Mouse (Mus musculus): ENCODE results near the gene Ddx19a.
"Not testable (repeated sequence)": the region's sequence is repeated elsewhere in the genome, so short reads cannot be mapped to it uniquely, and the experiment has no call there.

The Ddx19a gene

GRCm38 (mm10) chr8:110997547-110998531 is at the start of gene Ddx19a:
Gene Ddx19a, minus strand, starts transcription at chr8:110997800.
- peak; percentile 93 for DNase-seq (ENCODE audit: low spot score)

- DNase-seq (ENCODE audit: low spot score) = no peak
Observed at GRCm38 (mm10) chr8:111044003-111044734, 46.6 kb upstream of the Ddx19a start.

GRCm38 (mm10) chr8:111042546-111042945 is 44.9 kb upstream of the Ddx19a start:
- DNase-seq (ENCODE audit: low spot score) = no peak

- no peak for DNase-seq (ENCODE audit: low spot score)
Observed at GRCm38 (mm10) chr8:111036591-111036990, 39.0 kb upstream of the Ddx19a start.

GRCm38 (mm10) chr8:111034276-111034675 is 36.7 kb upstream of the Ddx19a start:
- peak; percentile 53 for DNase-seq (ENCODE audit: low spot score)

- peak; percentile 100 for DNase-seq (ENCODE audit: low spot score)
Observed at GRCm38 (mm10) chr8:111033482-111034215, 36.0 kb upstream of the Ddx19a start.

- DNase-seq (ENCODE audit: low spot score) = no peak
Observed at GRCm38 (mm10) chr8:111032916-111033315, 35.3 kb upstream of the Ddx19a start, which contains the start of gene Aars. Gene Aars, plus strand, starts transcription at chr8:111033144.

- DNase-seq (ENCODE audit: low spot score) = no peak
Observed at GRCm38 (mm10) chr8:111031572-111031971, 34.0 kb upstream of the Ddx19a start, which contains the start of gene Ddx19b. Gene Ddx19b, minus strand, starts transcription at chr8:111031751.

GRCm38 (mm10) chr8:111030045-111030444 is 32.4 kb upstream of the Ddx19a start:
- no peak for DNase-seq (ENCODE audit: low spot score)

GRCm38 (mm10) chr8:111029589-111029988 is 32.0 kb upstream of the Ddx19a start:
- no peak for DNase-seq (ENCODE audit: low spot score)

- peak; percentile 95 for DNase-seq (ENCODE audit: low spot score)
Observed at GRCm38 (mm10) chr8:111027391-111027937, 29.9 kb upstream of the Ddx19a start.

GRCm38 (mm10) chr8:111026609-111027008 is 29.0 kb upstream of the Ddx19a start:
- DNase-seq (ENCODE audit: low spot score) = not testable (repeated sequence)

GRCm38 (mm10) chr8:111010230-111010991 is 12.8 kb upstream of the Ddx19a start:
- not testable (repeated sequence) for DNase-seq (ENCODE audit: low spot score)

GRCm38 (mm10) chr8:110996641-110997430 is 764 bp downstream of the Ddx19a start:
- no peak for DNase-seq (ENCODE audit: low spot score)

GRCm38 (mm10) chr8:110990017-110990416 is 7.6 kb downstream of the Ddx19a start:
- DNase-seq (ENCODE audit: low spot score) = no peak

GRCm38 (mm10) chr8:110987805-110988744 is 9.5 kb downstream of the Ddx19a start:
- DNase-seq (ENCODE audit: low spot score) = no peak

- no peak for DNase-seq (ENCODE audit: low spot score)
Observed at GRCm38 (mm10) chr8:110981304-110981703, 16.3 kb downstream of the Ddx19a start.

- DNase-seq (ENCODE audit: low spot score) = not testable (repeated sequence)
Observed at GRCm38 (mm10) chr8:110977987-110978386, 19.6 kb downstream of the Ddx19a start.

- not testable (repeated sequence) for DNase-seq (ENCODE audit: low spot score)
Observed at GRCm38 (mm10) chr8:110976532-110976931, 21.1 kb downstream of the Ddx19a start.

Measured in embryo, embryonic 10 days (tissue).